ENCODE assay signal across 1 mouse cellular context in the genomic region with DNA sequence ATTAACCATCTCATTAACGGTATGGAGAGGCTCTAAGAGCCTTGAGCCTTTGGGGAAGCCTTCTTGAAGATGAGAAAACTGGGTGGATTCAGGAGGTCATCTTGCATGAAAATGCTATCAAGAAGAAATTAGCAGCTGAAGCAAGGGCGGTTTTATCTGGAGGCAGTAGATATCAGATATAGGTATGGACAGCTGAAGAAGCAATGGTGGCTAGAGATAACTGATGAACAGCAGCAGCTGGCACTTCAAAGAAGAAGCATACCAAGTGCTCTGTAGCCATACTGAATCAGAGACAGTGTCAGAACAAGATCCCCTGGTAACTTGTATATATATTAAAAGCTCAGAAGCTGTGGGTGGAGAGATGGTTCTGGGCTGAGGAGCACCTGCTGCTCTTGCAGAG.
A peak's percentile ranks its signal among the peaks of the same experiment; 100 is the strongest.
TF ChIP-seq lines count a peak whose summit lies in the region.

No protein-coding gene starts in this region.

TF ChIP-seq in MEL, 35 proteins besides CTCF, POLR2A, EP300 and RAD21 (continued from another document):
- TF ChIP-seq BHLHE40 (IDR thresholded peaks at IDR 0.05; ENCODE audit: borderline replicate concordance, low read depth, low read length) (peak; percentile 9; the same call in 1 of the 2 replicates), RCOR1 (IDR thresholded peaks at IDR 0.05; ENCODE audit: low read depth, low read length) (peak; percentile 65), ETS1 (IDR thresholded peaks at IDR 0.05; ENCODE audit: low read depth, low read length) (peak; percentile 97), JUND (IDR thresholded peaks at IDR 0.05; ENCODE audit: low read depth, low read length) (no peak), CHD1 (IDR thresholded peaks at IDR 0.05; ENCODE audit: low read depth, low read length) (no peak), GATA1 (IDR thresholded peaks at IDR 0.05; ENCODE audit: low read depth, low read length) (peak; percentile 90), MAZ (IDR thresholded peaks at IDR 0.05; ENCODE audit: low read depth, low read length) (no peak), TAL1 (IDR thresholded peaks at IDR 0.05; ENCODE audit: low read length) (peak; percentile 49; the same call in 1 of the 2 replicates), ZNF384 (IDR thresholded peaks at IDR 0.05; ENCODE audit: low read depth, low read length) (no peak), ZMIZ1 (IDR thresholded peaks at IDR 0.05; ENCODE audit: low read depth, low read length) (no peak), MAX (IDR thresholded peaks at IDR 0.05; ENCODE audit: low read length) (no peak), MEF2A (IDR thresholded peaks at IDR 0.05; ENCODE audit: extremely low read depth, insufficient replicate concordance, low read depth, low read length, poor library complexity, severe bottlenecking) (no peak), TBP (IDR thresholded peaks at IDR 0.05; ENCODE audit: low read depth, low read length) (no peak), USF2 (IDR thresholded peaks at IDR 0.05; ENCODE audit: borderline replicate concordance in 1 of 2, insufficient read depth in 1 of 2, low read depth in 1 of 2, low read length in 2 of 2) (no peak), MXI1 (IDR thresholded peaks at IDR 0.05; ENCODE audit: low read depth, low read length) (peak; percentile 29; the same call in 1 of the 2 replicates), E2F4 (IDR thresholded peaks at IDR 0.05; ENCODE audit: borderline replicate concordance, low read depth, low read length) (no peak), ELF1 (IDR thresholded peaks at IDR 0.05; ENCODE audit: low read depth, low read length) (no peak), NRF1 (IDR thresholded peaks at IDR 0.05; ENCODE audit: insufficient read depth, low read depth, low read length, poor library complexity, severe bottlenecking) (no peak), CHD2 (IDR thresholded peaks at IDR 0.05; ENCODE audit: low read length) (no peak), SIN3A (IDR thresholded peaks at IDR 0.05; ENCODE audit: low read length) (no peak), MYC (IDR thresholded peaks at IDR 0.05; ENCODE audit: low read depth, low read length) (no peak), TCF12 (IDR thresholded peaks at IDR 0.05; ENCODE audit: low read depth, low read length) (peak; percentile 97), POLR2AphosphoS2 (IDR thresholded peaks at IDR 0.05; ENCODE audit: low read length) (no peak), SMC3 (IDR thresholded peaks at IDR 0.05; ENCODE audit: low read depth, low read length) (no peak)
TF ChIP-seq in MEL: peak in this region for 7.
